Mouse (Mus musculus) limb, embryonic 11.5 days (tissue): ENCODE results near the gene Taz. TPM values are rescaled to one million over a fixed set of nuclear protein-coding genes. Genes with fewer than 3 reads are reported as not detected.
A peak's percentile ranks its signal among the peaks of the same experiment; 100 is the strongest.

Source experiments
- ATAC-seq: fragments of 200-750 bp; cut with Nextera tagmentation; 2 replicates; pipeline ENCODE4 v1.8.0; 2017; ENCODE audit warnings: low read depth; ENCODE audit not compliant: insufficient number of reproducible peaks, low FRiP score, low TSS enrichment
- DNase-seq: peaks from one replicate; pipeline ENCODE4 v3.0.0-alpha.2; 2015; ENCODE audit warnings: low spot score
- H3K27ac ChIP-seq: fragments of 300-500 bp; sonication (generic); replicated peaks from 2 replicates; pipeline ENCODE4 v1.5.1; 2014; ENCODE audit warnings: low read depth, mild to moderate bottlenecking, low read length
- H3K27me3 ChIP-seq: fragments of 300-500 bp; sonication (generic); 2 replicates; pipeline ENCODE4 v1.6.1; 2014; ENCODE audit warnings: mild to moderate bottlenecking, low read length, mixed read lengths; ENCODE audit not compliant: control insufficient read depth, insufficient read depth
- H3K36me3 ChIP-seq: fragments of 300-500 bp; sonication (generic); 2 replicates; pipeline ENCODE4 v1.6.1; 2014; ENCODE audit warnings: mild to moderate bottlenecking, low read length, moderate library complexity, mixed read lengths; ENCODE audit not compliant: control insufficient read depth, insufficient read depth
- H3K4me1 ChIP-seq: fragments of 300-500 bp; sonication (generic); 2 replicates; pipeline ENCODE4 v1.6.1; 2014; ENCODE audit warnings: low read length, mixed read lengths; ENCODE audit not compliant: control insufficient read depth, insufficient read depth
- H3K4me2 ChIP-seq: fragments of 300-500 bp; sonication (generic); 2 replicates; pipeline ENCODE4 v1.6.1; 2014; ENCODE audit warnings: low read depth, mild to moderate bottlenecking, moderate library complexity; ENCODE audit not compliant: severe bottlenecking
- H3K4me3 ChIP-seq: fragments of 300-500 bp; sonication (generic); 2 replicates; pipeline ENCODE4 v1.5.1; 2014; ENCODE audit warnings: low read depth, low read length
- H3K9ac ChIP-seq: fragments of 300-500 bp; sonication (generic); 2 replicates; pipeline ENCODE4 v1.6.1; 2014; ENCODE audit warnings: mild to moderate bottlenecking, low read length
- H3K9me3 ChIP-seq: fragments of 300-500 bp; sonication (generic); 2 replicates; pipeline ENCODE4 v1.6.1; 2016; ENCODE audit warnings: low read length; ENCODE audit not compliant: control insufficient read depth
- WGBS: fragments of 180-500 bp; shearing (Covaris S2); extraction: QIAGEN DNeasy Blood & Tissue Kit; methylation state at CpG from one replicate; pipeline ENCODE4 v1.1.7; 2014; 5-methylcytosine and 5-hydroxymethylcytosine counted together
- microRNA-seq: library from miRNA; unstranded; fragments of <30 nt; microRNA quantifications from one replicate; pipeline ENCODE4, GENCODE M21; 2016
- polyA plus RNA-seq: library from polyadenylated mRNA; unstranded; fragments of >200 nt; fragmentation: Nextera tagmentation; extraction: Ambion mirVana; gene quantifications from 2 replicates; pipeline ENCODE4 v1.2.1, GENCODE M21; 2014

Gene Taz
- polyA plus RNA-seq, 1 experiment from 2014 or later: 63.1 TPM

DNA sequence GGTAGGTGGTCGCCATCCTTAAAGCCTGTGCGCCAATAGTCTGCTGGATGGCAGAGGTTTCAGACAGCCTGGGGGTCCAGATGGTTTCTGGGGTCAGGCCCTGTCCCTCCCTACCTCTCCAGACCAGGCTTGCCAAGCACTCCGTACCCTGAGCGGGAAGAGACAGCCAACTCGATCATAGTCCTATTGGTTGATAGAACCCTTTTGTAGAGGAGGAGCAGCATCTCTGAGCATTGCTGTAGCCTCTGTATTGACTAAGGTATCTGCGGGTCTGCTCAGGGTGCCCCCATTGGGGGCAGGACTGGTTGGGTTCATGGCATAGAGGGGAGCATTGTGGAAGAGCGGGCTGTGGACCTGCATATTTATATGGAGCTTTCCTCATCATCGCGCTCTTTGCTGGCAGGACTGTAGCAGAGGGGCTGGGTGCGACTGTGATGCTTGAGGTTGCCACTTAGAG, 47.5 kb downstream of the Taz start:
- no peaks in the 10 kb centered on the region for H3K4me1 ChIP-seq
- ATAC-seq (peak; percentile 57), DNase-seq (no peak)
- peak overlapping the region; percentile 58 for H3K4me2 ChIP-seq
- H3K36me3 ChIP-seq: no peaks in the 10 kb centered on the region; the same call in 1 of the 2 replicates
- peak overlapping the region; percentile 63 for H3K9ac ChIP-seq
- H3K27ac ChIP-seq: no peak overlapping the region
- peak overlapping the region; percentile 45 for H3K4me3 ChIP-seq
- WGBS: 22% methylated on average over 10 of the region's 10 CpGs
- no peaks in the 10 kb centered on the region for H3K9me3 ChIP-seq
- H3K27me3 ChIP-seq: no peaks in the 10 kb centered on the region

DNA sequence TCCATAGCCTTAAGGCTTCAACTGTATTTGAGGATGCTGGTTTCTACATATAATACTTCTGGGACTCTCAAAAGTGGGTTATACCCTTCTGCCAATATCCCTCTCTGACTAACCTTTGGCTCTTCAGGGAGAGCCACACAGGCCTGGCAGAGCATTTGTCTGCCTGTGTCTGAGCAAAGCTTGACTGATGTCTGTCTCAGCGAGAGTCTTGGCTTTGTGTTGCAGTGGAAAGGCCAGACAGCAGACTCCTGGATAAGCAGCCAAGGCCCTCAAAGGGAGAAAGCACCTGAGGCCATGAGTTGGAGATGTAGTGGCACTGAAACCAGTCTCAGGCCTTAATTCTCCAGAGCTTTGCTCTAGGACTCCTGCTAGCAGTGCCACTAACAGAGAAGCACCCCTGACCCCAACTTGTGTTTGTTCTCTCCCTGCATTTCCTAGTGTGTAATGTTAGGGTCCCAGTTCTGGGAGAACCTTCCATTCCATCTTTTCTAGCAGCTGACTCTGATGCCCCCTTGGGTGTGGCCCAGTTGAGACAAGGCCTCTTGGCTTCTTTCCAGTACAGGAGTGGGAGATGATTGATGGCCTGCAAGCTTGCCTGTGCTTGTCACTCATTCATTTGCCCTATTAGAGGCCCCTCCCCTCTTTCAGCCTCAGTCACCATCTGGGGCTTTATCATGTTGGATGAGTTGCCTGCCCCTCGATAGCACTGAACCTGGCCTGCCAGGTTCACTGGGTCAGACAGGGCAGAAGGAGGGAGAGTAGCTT, 48.6 kb downstream of the Taz start:
- Histone ChIP-seq H3K4me3 (peak overlapping the region; percentile 45), H3K4me1 (no peaks in the 10 kb centered on the region), H3K4me2 (peak overlapping the region; percentile 58; the same call in 1 of the 2 replicates), H3K36me3 (no peaks in the 10 kb centered on the region; the same call in 1 of the 2 replicates), H3K27ac (no peak overlapping the region), H3K9me3 (no peaks in the 10 kb centered on the region), H3K27me3 (no peaks in the 10 kb centered on the region), H3K9ac (no peak overlapping the region)
- ATAC-seq: no peak
- 49% methylated on average over 2 of the region's 2 CpGs for WGBS
- no peak for DNase-seq

Small RNAs within 50 kb of the gene (microRNA-seq; reads per million reads assigned to microRNA genes)
- gene Mir7091 (not detected), gene Mir7092 (0.92 reads per million)

Other genes with a start within 250 kb of the Taz start
- not detected in 2 replicates for gene Opn1mw, start 154.4 kb upstream of the Taz start, polyA plus RNA-seq
- gene Mecp2, start 146.5 kb upstream of the Taz start, polyA plus RNA-seq: 12.0 and 13.1 TPM in 2 replicates
- gene Tex28, start 114.1 kb upstream of the Taz start, polyA plus RNA-seq: not detected in 2 replicates
- gene Tktl1, start 104.7 kb upstream of the Taz start, polyA plus RNA-seq: not detected in 2 replicates
- gene Flna, start 32.1 kb upstream of the Taz start, polyA plus RNA-seq: 281 and 303 TPM in 2 replicates
- gene Emd, start 27.2 kb upstream of the Taz start, polyA plus RNA-seq: 34.9 and 38.2 TPM in 2 replicates
- gene Rpl10, start 11.1 kb upstream of the Taz start, polyA plus RNA-seq: 867 and 882 TPM in 2 replicates
- 5.4 and 5.8 TPM in 2 replicates for gene Dnase1l1, start 425 bp downstream of the Taz start, polyA plus RNA-seq
- gene Atp6ap1, start 15.2 kb downstream of the Taz start, polyA plus RNA-seq: 81.1 and 84.3 TPM in 2 replicates
- 176 and 207 TPM in 2 replicates for gene Gdi1, start 23.1 kb downstream of the Taz start, polyA plus RNA-seq
- 65.8 and 67.8 TPM in 2 replicates for gene Fam50a, start 31.1 kb downstream of the Taz start, polyA plus RNA-seq
- 10.5 and 12.9 TPM in 2 replicates for gene Plxna3, start 47.2 kb downstream of the Taz start, polyA plus RNA-seq
- 121 and 122 TPM in 2 replicates for gene Lage3, start 71.7 kb downstream of the Taz start, polyA plus RNA-seq
- gene Ubl4a, start 91.3 kb downstream of the Taz start, polyA plus RNA-seq: 54.6 and 56.7 TPM in 2 replicates
- 10.8 and 15.2 TPM in 2 replicates for gene Slc10a3, start 91.4 kb downstream of the Taz start, polyA plus RNA-seq
- 26.0 and 29.4 TPM in 2 replicates for gene Fam3a, start 111.4 kb downstream of the Taz start, polyA plus RNA-seq
- gene Ikbkg, start 111.4 kb downstream of the Taz start, polyA plus RNA-seq: 19.1 and 23.7 TPM in 2 replicates
- gene G6pdx, start 147.3 kb downstream of the Taz start, polyA plus RNA-seq: 49.1 and 57.9 TPM in 2 replicates
- gene Gm6880, start 199.5 kb downstream of the Taz start, polyA plus RNA-seq: 0.43 TPM in 1 of 2 replicates, not detected in the other